Mouse (Mus musculus) forebrain, embryonic 12.5 days (tissue): Measurements from ENCODE around the gene Rasgef1b. TPM values are rescaled to one million over a fixed set of nuclear protein-coding genes. Genes with fewer than 3 reads are reported as not detected.

ENCODE experiments used
- ATAC-seq: fragments of 200-750 bp; cut with Nextera tagmentation; 2 replicates; pipeline ENCODE4 v1.8.0; 2017; ENCODE audit warnings: moderate TSS enrichment; ENCODE audit not compliant: low FRiP score
- H3K27ac ChIP-seq: fragments of 300-500 bp; sonication (generic); 2 replicates; pipeline ENCODE4 v1.5.1; 2016; ENCODE audit warnings: mild to moderate bottlenecking
- H3K27me3 ChIP-seq: fragments of 300-500 bp; sonication (generic); 2 replicates; pipeline ENCODE4 v1.6.1; 2016; ENCODE audit warnings: mild to moderate bottlenecking
- H3K36me3 ChIP-seq: fragments of 300-500 bp; sonication (generic); replicated peaks from 2 replicates; pipeline ENCODE4 v1.6.1; 2016; ENCODE audit warnings: mild to moderate bottlenecking
- H3K4me1 ChIP-seq: fragments of 300-500 bp; sonication (generic); 2 replicates; pipeline ENCODE4 v1.6.1; 2016
- H3K4me2 ChIP-seq: fragments of 300-500 bp; sonication (generic); 2 replicates; pipeline ENCODE4 v1.6.1; 2016; ENCODE audit warnings: mild to moderate bottlenecking, moderate library complexity
- H3K4me3 ChIP-seq: fragments of 300-500 bp; sonication (generic); replicated peaks from 2 replicates; pipeline ENCODE4 v1.5.1; 2016; ENCODE audit warnings: mild to moderate bottlenecking
- H3K9ac ChIP-seq: fragments of 300-500 bp; sonication (generic); 2 replicates; pipeline ENCODE4 v1.6.1; 2016; ENCODE audit warnings: mild to moderate bottlenecking
- H3K9me3 ChIP-seq: fragments of 300-500 bp; sonication (generic); 2 replicates; pipeline ENCODE4 v1.6.1; 2016
- WGBS: fragments of 180-500 bp; shearing (Covaris S2); methylation state at CpG from one replicate; pipeline ENCODE4 v1.1.7; 2016; 5-methylcytosine and 5-hydroxymethylcytosine counted together
- polyA plus RNA-seq: library from polyadenylated mRNA; unstranded; fragments of >200 nt; fragmentation: Nextera tagmentation; extraction: Ambion mirVana; gene quantifications from 2 replicates; pipeline ENCODE4 v1.2.1, GENCODE M21; 2016

The Rasgef1b gene
- polyA plus RNA-seq, 1 experiment from 2014 or later = 36.6 TPM

DNA sequence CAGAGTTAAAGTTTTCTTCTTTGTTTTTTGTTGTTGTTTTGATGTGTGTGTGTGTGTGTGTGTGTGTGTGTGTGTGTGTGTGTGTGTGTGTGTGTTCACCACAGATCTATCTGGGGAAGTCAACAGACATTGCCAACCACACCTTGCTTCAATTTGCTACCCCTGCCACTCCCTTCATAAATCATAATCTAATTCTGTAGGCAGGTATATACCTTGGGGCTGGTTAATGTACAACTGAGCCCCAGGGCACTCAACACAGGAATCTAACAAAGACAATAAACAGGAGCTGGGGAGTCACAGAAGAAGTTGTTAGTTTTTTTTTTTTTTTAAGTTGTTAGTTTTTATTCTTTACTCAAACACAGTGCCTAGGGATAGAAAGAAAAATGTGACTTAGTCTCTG is 403.6 kb downstream of the Rasgef1b start:
- no peak overlapping the region for H3K9ac ChIP-seq
- H3K4me2 ChIP-seq = no peak overlapping the region
- no peak for ATAC-seq
- no peaks in the 10 kb centered on the region for H3K27me3 ChIP-seq
- H3K27ac ChIP-seq = no peak overlapping the region
- no peaks in the 10 kb centered on the region for H3K9me3 ChIP-seq
- no peaks in the 10 kb centered on the region for H3K36me3 ChIP-seq
- no peaks in the 10 kb centered on the region for H3K4me1 ChIP-seq
- H3K4me3 ChIP-seq = no peak overlapping the region

DNA sequence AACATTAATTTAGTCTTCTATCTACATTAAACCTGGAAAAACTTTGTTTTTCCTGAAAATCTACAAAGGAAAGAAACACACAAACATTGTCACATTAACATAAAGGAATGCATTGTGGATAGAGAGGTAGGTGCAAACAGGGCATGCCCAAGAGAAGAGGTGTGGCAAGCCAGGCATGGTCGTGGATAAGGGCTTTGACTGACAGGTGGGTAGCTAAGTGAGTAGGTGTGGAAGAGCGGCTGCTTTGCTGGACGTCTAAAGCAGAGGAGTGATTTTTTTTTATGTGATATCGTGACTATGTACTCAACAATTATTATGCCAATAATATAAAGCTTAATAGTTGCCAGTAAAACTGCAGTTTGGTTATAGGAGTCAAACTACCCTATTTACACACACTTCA is 408.1 kb downstream of the Rasgef1b start:
- Histone ChIP-seq H3K27ac (no peak overlapping the region), H3K27me3 (no peaks in the 10 kb centered on the region), H3K36me3 (no peaks in the 10 kb centered on the region), H3K9ac (no peak overlapping the region), H3K9me3 (no peaks in the 10 kb centered on the region), H3K4me3 (no peak overlapping the region), H3K4me1 (no peaks in the 10 kb centered on the region), H3K4me2 (no peak overlapping the region)
- no peak for ATAC-seq
- WGBS = 82% methylated on average over 4 of the region's 4 CpGs

DNA sequence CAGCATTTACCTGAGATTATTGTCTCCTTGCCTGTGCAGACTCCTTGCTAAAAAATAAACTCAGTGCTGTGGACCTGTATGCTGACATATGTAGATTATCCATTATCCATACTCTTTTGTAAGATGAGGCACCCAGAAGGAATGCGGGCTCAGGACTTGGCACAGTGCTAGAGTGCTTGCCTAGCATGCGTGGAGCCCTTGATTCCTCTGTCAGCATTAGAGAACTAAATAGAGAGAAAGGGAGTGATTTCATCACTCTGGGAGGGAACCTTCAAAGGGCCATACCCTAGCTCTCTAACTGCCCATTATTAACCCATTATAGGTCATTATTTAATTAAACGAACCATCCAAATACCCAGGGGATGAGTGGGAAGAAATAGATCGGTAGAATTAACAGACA is 430.9 kb downstream of the Rasgef1b start:
- Histone ChIP-seq H3K9me3 (no peaks in the 10 kb centered on the region), H3K27me3 (no peaks in the 10 kb centered on the region), H3K4me3 (no peak overlapping the region), H3K4me2 (no peak overlapping the region), H3K9ac (no peak overlapping the region), H3K4me1 (0 out of 2 replicates have a peak, but pooled peaks cover 5% of the 10 kb centered on the region), H3K27ac (no peak overlapping the region), H3K36me3 (no peaks in the 10 kb centered on the region)
- 52% methylated on average over 4 of the region's 4 CpGs for WGBS
- no peak for ATAC-seq

- Histone ChIP-seq H3K9ac (no peak overlapping the region), H3K4me3 (no peak overlapping the region), H3K36me3 (no peaks in the 10 kb centered on the region), H3K27ac (no peak overlapping the region), H3K9me3 (no peaks in the 10 kb centered on the region), H3K27me3 (no peaks in the 10 kb centered on the region), H3K4me1 (0 out of 2 replicates have a peak, but pooled peaks cover 5% of the 10 kb centered on the region), H3K4me2 (no peak overlapping the region)
- ATAC-seq = no peak
- 80% methylated on average over 2 of the region's 2 CpGs for WGBS
These were observed 432.5 kb downstream of the Rasgef1b start for GRCm38 (mm10) chr5:99296348-99296747.

- WGBS = 87% methylated on average over 10 of the region's 10 CpGs
- H3K27me3 ChIP-seq = no peaks in the 10 kb centered on the region
These were observed 436.5 kb downstream of the Rasgef1b start for GRCm38 (mm10) chr5:99292287-99292851.

GRCm38 (mm10) chr5:99291084-99291830 is 437.6 kb downstream of the Rasgef1b start:
- WGBS = 83% methylated on average over 12 of the region's 12 CpGs
- Histone ChIP-seq H3K9me3 (no peaks in the 10 kb centered on the region), H3K4me1 (0 out of 2 replicates have a peak, but pooled peaks cover 5% of the 10 kb centered on the region), H3K27me3 (no peaks in the 10 kb centered on the region), H3K36me3 (no peaks in the 10 kb centered on the region), H3K4me3 (no peak overlapping the region), H3K4me2 (no peak overlapping the region), H3K27ac (no peak overlapping the region), H3K9ac (no peak overlapping the region)
- ATAC-seq = no peak

More at GRCm38 (mm10) chr5:99292287-99292851, 436.5 kb downstream of the Rasgef1b start:
- H3K9ac ChIP-seq = no peak overlapping the region
- no peak overlapping the region for H3K4me3 ChIP-seq
- H3K27ac ChIP-seq = no peak overlapping the region
- H3K4me1 ChIP-seq = 0 out of 2 replicates have a peak, but pooled peaks cover 5% of the 10 kb centered on the region
- no peak overlapping the region for H3K4me2 ChIP-seq
- no peaks in the 10 kb centered on the region for H3K9me3 ChIP-seq
- no peaks in the 10 kb centered on the region for H3K36me3 ChIP-seq
- no peak for ATAC-seq

GRCm38 (mm10) chr5:99288262-99288661 is 440.6 kb downstream of the Rasgef1b start:
- H3K27ac ChIP-seq = no peak overlapping the region
- H3K9me3 ChIP-seq = no peaks in the 10 kb centered on the region
- H3K4me1 ChIP-seq = no peaks in the 10 kb centered on the region
- no peak for ATAC-seq
- H3K4me2 ChIP-seq = no peak overlapping the region
- no peaks in the 10 kb centered on the region for H3K36me3 ChIP-seq
- no peak overlapping the region for H3K9ac ChIP-seq
- H3K27me3 ChIP-seq = no peaks in the 10 kb centered on the region
- 80% methylated on average over 4 of the region's 4 CpGs for WGBS
- H3K4me3 ChIP-seq = no peak overlapping the region

GRCm38 (mm10) chr5:99287647-99288185 is 441.1 kb downstream of the Rasgef1b start:
- Histone ChIP-seq H3K4me2 (no peak overlapping the region), H3K4me1 (no peaks in the 10 kb centered on the region), H3K4me3 (no peak overlapping the region), H3K9ac (no peak overlapping the region), H3K27ac (no peak overlapping the region), H3K27me3 (no peaks in the 10 kb centered on the region), H3K9me3 (no peaks in the 10 kb centered on the region), H3K36me3 (no peaks in the 10 kb centered on the region)
- ATAC-seq = no peak
- whole genome bisulfite sequencing = 90% methylated on average over 6 of the region's 6 CpGs

DNA sequence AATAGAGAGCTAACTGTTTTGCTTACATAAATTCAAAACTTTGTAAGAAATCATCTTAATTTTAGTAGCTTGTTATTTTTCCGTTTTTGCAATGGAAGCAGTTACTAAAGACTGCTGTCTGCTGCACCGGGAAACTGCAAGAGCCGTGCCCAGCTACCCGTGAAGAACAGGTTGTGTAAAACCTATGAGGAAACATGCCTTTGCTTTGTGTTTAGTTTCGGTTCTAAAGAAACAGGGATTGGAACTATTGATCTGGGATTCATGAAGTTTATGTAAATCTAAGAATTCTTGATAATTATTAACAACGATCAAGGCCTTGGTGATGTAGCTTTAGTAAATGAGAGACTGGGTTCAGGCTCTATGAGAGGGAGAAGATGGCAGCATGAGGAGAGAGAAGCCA is 442.3 kb downstream of the Rasgef1b start:
- H3K36me3 ChIP-seq = no peaks in the 10 kb centered on the region
- no peak for ATAC-seq
- H3K4me3 ChIP-seq = no peak overlapping the region
- H3K27me3 ChIP-seq = no peaks in the 10 kb centered on the region
- H3K4me1 ChIP-seq = no peaks in the 10 kb centered on the region
- no peak overlapping the region for H3K9ac ChIP-seq
- no peaks in the 10 kb centered on the region for H3K9me3 ChIP-seq
- H3K4me2 ChIP-seq = no peak overlapping the region
- WGBS = 87% methylated on average over 6 of the region's 6 CpGs
- H3K27ac ChIP-seq = no peak overlapping the region

GRCm38 (mm10) chr5:99286024-99286423 is 442.8 kb downstream of the Rasgef1b start:
- ATAC-seq = no peak
- Histone ChIP-seq H3K4me1 (no peaks in the 10 kb centered on the region), H3K9ac (no peak overlapping the region), H3K36me3 (no peaks in the 10 kb centered on the region), H3K4me3 (no peak overlapping the region), H3K4me2 (no peak overlapping the region), H3K27me3 (no peaks in the 10 kb centered on the region), H3K9me3 (no peaks in the 10 kb centered on the region), H3K27ac (no peak overlapping the region)
- WGBS = 92% methylated on average over 6 of the region's 6 CpGs

GRCm38 (mm10) chr5:99284369-99284768 is 444.5 kb downstream of the Rasgef1b start:
- no peak overlapping the region for H3K27ac ChIP-seq
- no peaks in the 10 kb centered on the region for H3K9me3 ChIP-seq
- H3K9ac ChIP-seq = no peak overlapping the region
- 99% methylated on average over 7 of the region's 7 CpGs for WGBS
- no peaks in the 10 kb centered on the region for H3K36me3 ChIP-seq
- H3K27me3 ChIP-seq = 0 out of 2 replicates have a peak, but pooled peaks cover 8% of the 10 kb centered on the region
- peaks cover 7% of the 10 kb centered on the region; the same call in 1 of the 2 replicates for H3K4me1 ChIP-seq
- ATAC-seq = no peak
- no peak overlapping the region for H3K4me3 ChIP-seq
- H3K4me2 ChIP-seq = no peak overlapping the region

DNA sequence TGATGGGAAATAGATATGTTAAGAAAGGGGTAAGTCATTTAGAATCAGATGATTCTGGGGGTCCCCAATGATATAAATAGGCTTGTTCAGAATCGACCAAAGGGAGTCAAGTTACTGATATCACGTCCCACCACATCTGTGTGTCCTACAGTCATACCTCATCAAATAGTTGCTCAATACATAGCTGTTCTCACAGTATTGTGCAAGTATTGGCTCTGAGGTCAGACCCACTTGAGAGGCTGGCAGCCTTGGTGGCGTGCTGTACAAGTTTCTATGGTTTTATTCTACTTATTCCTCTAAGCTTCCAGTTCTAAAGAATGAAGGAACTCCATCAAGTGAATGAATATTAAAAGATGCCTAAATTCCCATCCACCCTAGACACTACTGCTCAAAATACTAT is 445.2 kb downstream of the Rasgef1b start:
- H3K4me1 ChIP-seq = peaks cover 12% of the 10 kb centered on the region; the same call in 1 of the 2 replicates
- no peak overlapping the region for H3K27ac ChIP-seq
- 0 out of 2 replicates have a peak, but pooled peaks cover 8% of the 10 kb centered on the region for H3K27me3 ChIP-seq
- H3K9me3 ChIP-seq = no peaks in the 10 kb centered on the region
- H3K4me3 ChIP-seq = no peak overlapping the region
- WGBS = 88% methylated on average over 3 of the region's 3 CpGs
- ATAC-seq = no peak
- H3K4me2 ChIP-seq = no peak overlapping the region
- no peaks in the 10 kb centered on the region for H3K36me3 ChIP-seq
- H3K9ac ChIP-seq = no peak overlapping the region
